Mouse (Mus musculus) cortical plate, adult 2 months (tissue): ENCODE data around the gene Cgas.
"Not testable (repeated sequence)": the region's sequence is repeated elsewhere in the genome, so short reads cannot be mapped to it uniquely, and the experiment has no call there.

Experiments used
- CTCF ChIP-seq: fragments of 200-500 bp; IDR thresholded peaks from 2 replicates; pipeline ENCODE4 v1.5.1; 2011; ENCODE audit warnings: mild to moderate bottlenecking, control low read depth, low read length; ENCODE audit not compliant: insufficient read depth; ENCODE audit errors: extremely low read depth
- POLR2A ChIP-seq: fragments of 200-500 bp; IDR thresholded peaks from 2 replicates; pipeline ENCODE4 v1.6.1; 2011; ENCODE audit warnings: mild to moderate bottlenecking, low read length, control low read depth; ENCODE audit not compliant: insufficient read depth; ENCODE audit errors: extremely low read depth

DNA sequence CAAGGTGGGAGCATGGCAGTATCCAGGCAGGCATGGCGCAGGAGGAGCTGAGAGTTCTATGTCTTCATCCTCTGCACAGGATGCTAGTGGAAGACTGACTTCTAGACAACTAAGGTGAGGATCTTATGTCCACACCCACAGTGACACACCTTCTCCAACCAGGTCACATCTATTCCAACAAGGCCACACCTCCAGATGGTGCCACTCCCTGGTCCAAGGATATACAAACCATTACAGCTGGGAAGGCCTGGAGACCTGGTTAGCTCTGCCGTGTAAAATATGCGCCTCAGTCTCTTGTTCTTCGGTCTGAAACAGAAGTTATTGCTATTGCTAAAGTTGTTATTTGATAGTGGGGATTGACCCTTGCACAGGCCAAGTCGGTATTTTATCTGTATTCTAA, 45.0 kb upstream of the Cgas start:
- TF ChIP-seq CTCF, POLR2A: not testable (repeated sequence)
